Mouse (Mus musculus) bone marrow, adult 2 months (tissue): ENCODE results near the gene AL732309.1.

Experiments
- CTCF ChIP-seq: fragments of 200-500 bp; IDR thresholded peaks from 2 replicates; pipeline ENCODE4 v1.5.1; 2011; ENCODE audit warnings: low read length, control low read depth; ENCODE audit not compliant: control insufficient read depth, insufficient read depth
- POLR2A ChIP-seq: fragments of 200-500 bp; IDR thresholded peaks from 2 replicates; pipeline ENCODE4 v1.6.1; 2011; ENCODE audit warnings: low read depth, mild to moderate bottlenecking, control low read depth, low read length, borderline replicate concordance; ENCODE audit not compliant: control insufficient read depth

- TF ChIP-seq POLR2A (no peak), CTCF (no peak)
These were observed 48.7 kb downstream of the AL732309.1 start for GRCm38 (mm10) chr2:25197946-25198345.
